8 mouse cellular contexts compared by ENCODE assay signal in the genomic region with DNA sequence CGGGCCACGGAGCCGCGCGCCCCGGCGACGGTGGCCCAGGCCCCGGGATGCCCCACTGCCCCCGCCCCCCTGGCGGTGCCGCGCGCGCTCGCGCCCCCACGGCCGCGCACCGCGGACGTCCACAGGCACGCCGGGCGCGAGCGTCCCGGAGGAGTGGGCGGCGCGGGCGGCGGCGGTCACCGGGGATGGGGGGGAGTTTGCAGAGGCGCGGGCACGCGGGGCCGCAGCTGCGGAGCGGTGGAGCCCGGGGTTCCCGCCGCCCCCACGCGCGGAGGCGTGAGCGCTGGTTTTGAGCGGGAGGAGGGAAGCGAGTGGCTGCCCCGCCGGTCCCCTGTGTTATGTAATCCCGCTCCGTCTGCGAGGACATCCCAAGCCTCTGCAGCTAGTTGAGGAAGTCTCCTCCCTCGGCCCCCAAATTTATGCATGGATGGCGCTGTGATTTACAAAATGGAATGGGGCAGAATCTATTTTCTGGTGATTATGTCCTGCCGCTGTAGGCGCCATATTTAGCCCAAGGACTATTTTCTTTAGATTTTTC. TPM values are rescaled to one million over a fixed set of nuclear protein-coding genes. Genes with fewer than 3 reads are reported as not detected.
DNase-seq lines count a peak whose midpoint lies in the region; ATAC-seq and TF ChIP-seq lines count a peak whose summit lies in the region.

No protein-coding gene starts in this region.

- H3K27me3 ChIP-seq in erythroblast, embryonic 14.5 days (ENCODE audit: control insufficient read depth): peaks cover 3% of the 10 kb centered on the region
- no peaks in the 10 kb centered on the region for H3K27me3 ChIP-seq in embryonic facial prominence, embryonic 10.5 days (replicated peaks; ENCODE audit: low read depth, poor library complexity, severe bottlenecking)
- no peaks in the 10 kb centered on the region for H3K27me3 ChIP-seq in limb, embryonic 11.5 days (ENCODE audit: control insufficient read depth, insufficient read depth, low read length)
- no peaks in the 10 kb centered on the region for H3K27me3 ChIP-seq in midbrain, embryonic 13.5 days
- H3K27me3 ChIP-seq in small intestine, adult 2 months (ENCODE audit: control insufficient read depth, insufficient read depth, low read length): no peaks in the 10 kb centered on the region

- TF ChIP-seq POLR2A in small intestine, adult 2 months (IDR thresholded peaks at IDR 0.05; ENCODE audit: low read depth, low read length): peak; percentile 45; the same call in 1 of the 2 replicates

- no peak for TF ChIP-seq CTCF in small intestine, adult 2 months (IDR thresholded peaks at IDR 0.05; ENCODE audit: extremely low read depth, insufficient read length, insufficient replicate concordance, low read depth, low read length)

- peaks cover 25% of the 10 kb centered on the region for H3K4me1 ChIP-seq in erythroblast, embryonic 14.5 days (ENCODE audit: control insufficient read depth)
- H3K4me1 ChIP-seq in embryonic facial prominence, embryonic 10.5 days: peaks cover 15% of the 10 kb centered on the region
- 0 out of 2 replicates have a peak, but pooled peaks cover 5% of the 10 kb centered on the region for H3K4me1 ChIP-seq in limb, embryonic 11.5 days (ENCODE audit: control insufficient read depth, insufficient read depth, low read length)
- peaks cover 28% of the 10 kb centered on the region for H3K4me1 ChIP-seq in midbrain, embryonic 13.5 days (replicated peaks)
- H3K4me1 ChIP-seq in small intestine, adult 2 months (ENCODE audit: control insufficient read depth, insufficient read depth, insufficient read length, low read length): peaks cover 2% of the 10 kb centered on the region; the same call in 1 of the 2 replicates

- no peaks in the 10 kb centered on the region; the same call in 1 of the 2 replicates for H3K9me3 ChIP-seq in erythroblast, embryonic 14.5 days (ENCODE audit: control insufficient read depth, low read length)
- H3K9me3 ChIP-seq in embryonic facial prominence, embryonic 10.5 days: no peaks in the 10 kb centered on the region
- no peaks in the 10 kb centered on the region for H3K9me3 ChIP-seq in limb, embryonic 11.5 days (ENCODE audit: control insufficient read depth, low read length)
- H3K9me3 ChIP-seq in midbrain, embryonic 13.5 days: no peaks in the 10 kb centered on the region

- peak overlapping the region; percentile 99 for H3K27ac ChIP-seq in embryonic facial prominence, embryonic 10.5 days (replicated peaks)
- H3K27ac ChIP-seq in limb, embryonic 11.5 days (replicated peaks; ENCODE audit: low read depth, low read length): peak overlapping the region; percentile 94
- H3K27ac ChIP-seq in midbrain, embryonic 13.5 days: peak overlapping the region; percentile 99
- H3K27ac ChIP-seq in small intestine, adult 2 months (ENCODE audit: insufficient read depth, low read depth, low read length): peak overlapping the region; percentile 76

- under 1% methylated on average over 60 of the region's 62 CpGs for WGBS in embryonic facial prominence, embryonic 10.5 days
- WGBS in limb, embryonic 11.5 days: under 1% methylated on average over 24 of the region's 62 CpGs
- 1% methylated on average over 50 of the region's 62 CpGs for WGBS in midbrain, embryonic 13.5 days
- WGBS in small intestine, adult 2 months: 1% methylated on average over 62 of the region's 62 CpGs

- peaks cover 3% of the 10 kb centered on the region for H3K36me3 ChIP-seq in erythroblast, embryonic 14.5 days (ENCODE audit: control insufficient read depth)
- H3K36me3 ChIP-seq in embryonic facial prominence, embryonic 10.5 days (replicated peaks): peaks cover 5% of the 10 kb centered on the region; the same call in 1 of the 2 replicates
- H3K36me3 ChIP-seq in limb, embryonic 11.5 days (ENCODE audit: control insufficient read depth, insufficient read depth, low read length): no peaks in the 10 kb centered on the region
- H3K36me3 ChIP-seq in midbrain, embryonic 13.5 days: no peaks in the 10 kb centered on the region
- no peaks in the 10 kb centered on the region for H3K36me3 ChIP-seq in small intestine, adult 2 months (ENCODE audit: control insufficient read depth, insufficient read depth, low read length)

- DNase-seq in embryonic facial prominence, embryonic 10.5 days (ENCODE audit: low spot score): peak; percentile 82
- DNase-seq in heart, adult 18-20 months: peak; percentile 83 to 89
- DNase-seq in kidney, adult 18-20 months: peak; percentile 79
- peak; percentile 78 for DNase-seq in limb, embryonic 11.5 days (ENCODE audit: low spot score)

- ATAC-seq in erythroblast, adult 5-6 weeks (replicated peaks; ENCODE audit: low FRiP score, poor library complexity, severe bottlenecking): no peak
- ATAC-seq in limb, embryonic 11.5 days (ENCODE audit: insufficient number of reproducible peaks, low FRiP score, low TSS enrichment, low read depth): peak; percentile 60
- peak; percentile 84 for ATAC-seq in midbrain, embryonic 13.5 days

- peak overlapping the region; percentile 92 for H3K9ac ChIP-seq in limb, embryonic 11.5 days (ENCODE audit: low read length)
- peak overlapping the region; percentile 86 for H3K9ac ChIP-seq in midbrain, embryonic 13.5 days (replicated peaks)

- peak overlapping the region; percentile 76 for H3K4me2 ChIP-seq in limb, embryonic 11.5 days (ENCODE audit: low read depth, severe bottlenecking)
- peak overlapping the region; percentile 85 for H3K4me2 ChIP-seq in midbrain, embryonic 13.5 days (replicated peaks)

- peak overlapping the region; percentile 87 for H3K4me3 ChIP-seq in erythroblast, embryonic 14.5 days (replicated peaks)
- peak overlapping the region; percentile 76 for H3K4me3 ChIP-seq in embryonic facial prominence, embryonic 10.5 days
- peak overlapping the region; percentile 72 for H3K4me3 ChIP-seq in limb, embryonic 11.5 days (ENCODE audit: low read depth, low read length)
- peak overlapping the region; percentile 63 for H3K4me3 ChIP-seq in midbrain, embryonic 13.5 days (replicated peaks)
- H3K4me3 ChIP-seq in small intestine, adult 2 months (ENCODE audit: low read depth, low read length): peak overlapping the region; percentile 100

RNA-seq across cellular contexts. Expression of a gene that starts 0.7 kb away (rescaled TPM):
- 1.3 and 1.7 TPM in 2 replicates for polyA plus RNA-seq in erythroblast, embryonic 14.5 days (2012)
- 13.6 and 25.0 TPM in 2 replicates for total RNA-seq in erythroblast, adult 5-6 weeks (2015; ENCODE audit: low replicate concordance)
- 9.7 and 10.0 TPM in 2 replicates for total RNA-seq in erythroblast, adult 5-6 weeks (2017; ENCODE audit: low replicate concordance)
- polyA plus RNA-seq in embryonic facial prominence, embryonic 10.5 days (2016; fragmentation: Nextera tagmentation; extraction: Ambion mirVana): 18.5 and 20.3 TPM in 2 replicates
- 10 to 100 TPM; 12.9 to 20.2 TPM for total RNA-seq in heart, adult 18-20 months (2021)
- polyA plus RNA-seq in limb, embryonic 11.5 days (2014; fragmentation: Nextera tagmentation; extraction: Ambion mirVana): 25.6 and 26.3 TPM in 2 replicates
- polyA plus RNA-seq in midbrain, embryonic 13.5 days (2015; fragmentation: Nextera tagmentation; extraction: Ambion mirVana): 26.9 and 27.3 TPM in 2 replicates
- polyA plus RNA-seq in small intestine, adult 2 months (2012; rRNA removed): 6.1 and 8.0 TPM in 2 replicates

RNA-seq across cellular contexts. Expression of a gene that starts 48.7 kb away (rescaled TPM):
- 16.8 TPM in 2 replicates for polyA plus RNA-seq in erythroblast, embryonic 14.5 days (2012)
- 108 and 126 TPM in 2 replicates for total RNA-seq in erythroblast, adult 5-6 weeks (2015; ENCODE audit: low replicate concordance)
- total RNA-seq in erythroblast, adult 5-6 weeks (2017; ENCODE audit: low replicate concordance): 40.0 and 52.2 TPM in 2 replicates
- polyA plus RNA-seq in embryonic facial prominence, embryonic 10.5 days (2016; fragmentation: Nextera tagmentation; extraction: Ambion mirVana): 336 and 337 TPM in 2 replicates
- total RNA-seq in heart, adult 18-20 months (2021): 100 to 1,000 TPM; 223 to 258 TPM
- 353 and 388 TPM in 2 replicates for polyA plus RNA-seq in limb, embryonic 11.5 days (2014; fragmentation: Nextera tagmentation; extraction: Ambion mirVana)
- 375 and 391 TPM in 2 replicates for polyA plus RNA-seq in midbrain, embryonic 13.5 days (2015; fragmentation: Nextera tagmentation; extraction: Ambion mirVana)
- 98.8 and 173 TPM in 2 replicates for polyA plus RNA-seq in small intestine, adult 2 months (2012; rRNA removed)

RNA-seq across cellular contexts. Expression of a gene that starts 51.7 kb away (rescaled TPM):
- 0.02 and 0.04 TPM in 2 replicates for polyA plus RNA-seq in erythroblast, embryonic 14.5 days (2012)
- not detected in 2 replicates for total RNA-seq in erythroblast, adult 5-6 weeks (2015; ENCODE audit: low replicate concordance)
- not detected in 2 replicates for total RNA-seq in erythroblast, adult 5-6 weeks (2017; ENCODE audit: low replicate concordance)
- 10.7 and 10.8 TPM in 2 replicates for polyA plus RNA-seq in embryonic facial prominence, embryonic 10.5 days (2016; fragmentation: Nextera tagmentation; extraction: Ambion mirVana)
- under 1 TPM; 0.37 to 0.85 TPM for total RNA-seq in heart, adult 18-20 months (2021)
- polyA plus RNA-seq in limb, embryonic 11.5 days (2014; fragmentation: Nextera tagmentation; extraction: Ambion mirVana): 3.7 and 4.8 TPM in 2 replicates
- 5.3 and 6.0 TPM in 2 replicates for polyA plus RNA-seq in midbrain, embryonic 13.5 days (2015; fragmentation: Nextera tagmentation; extraction: Ambion mirVana)
- polyA plus RNA-seq in small intestine, adult 2 months (2012; rRNA removed): 12.6 and 31.3 TPM in 2 replicates
